Mouse (Mus musculus): ENCODE measurements around the gene 5730596B20Rik.

DNA sequence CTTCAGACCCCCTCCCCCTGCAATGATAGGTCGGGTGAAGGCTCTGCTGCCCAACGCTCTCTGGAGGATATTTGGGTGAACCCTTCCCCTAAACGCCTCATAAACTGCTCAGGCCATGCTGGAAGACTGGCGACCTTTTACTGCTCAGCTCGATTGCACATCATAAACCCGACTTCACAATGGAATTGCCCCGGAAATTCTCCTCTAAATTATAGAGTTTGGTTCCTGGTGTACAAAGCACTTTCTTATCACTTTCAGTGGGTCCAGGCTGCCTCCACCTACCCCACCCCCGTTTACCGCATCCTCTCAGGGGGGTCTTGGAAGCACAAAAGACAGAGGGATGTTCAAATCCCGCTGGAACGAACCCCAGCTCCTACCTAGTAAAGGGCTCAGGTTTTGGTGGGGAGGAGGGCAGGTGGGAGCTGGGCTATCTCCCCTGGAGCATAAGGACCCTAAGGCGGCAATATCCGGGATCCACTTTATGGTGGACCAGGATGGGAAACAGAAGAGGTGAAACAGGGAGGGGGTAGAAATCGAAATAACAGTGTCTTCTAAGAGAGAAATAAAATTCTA, 41.4 kb downstream of the 5730596B20Rik start:
- TF ChIP-seq CTCF (IDR thresholded peaks at IDR 0.05; ENCODE audit: borderline replicate concordance, extremely low read depth, insufficient read depth, insufficient read length) (no peak), POLR2A (IDR thresholded peaks at IDR 0.05; ENCODE audit: borderline replicate concordance, extremely low read depth, insufficient read depth, insufficient read length, poor library complexity, severe bottlenecking) (no peak)
